Mouse (Mus musculus) CD4-positive helper T cell, adult 2 months (primary cell): ENCODE results near the gene Olfr1221.
"Not testable (repeated sequence)": the region's sequence is repeated elsewhere in the genome, so short reads cannot be mapped to it uniquely, and the experiment has no call there.

Experiments used
- DNase-seq: peaks from one replicate; pipeline ENCODE4 v3.0.0-alpha.2; 2012; ENCODE audit warnings: low read depth, missing footprints, low spot score

Olfr1221 gene

GRCm38 (mm10) chr2:89117183-89117582, at the start of gene Olfr1221:
Gene Olfr1221 (minus strand): TSS chr2:89117283.
- no peak for DNase-seq

- not testable (repeated sequence) for DNase-seq
Observed at GRCm38 (mm10) chr2:89164711-89165110, 47.6 kb upstream of the Olfr1221 start.

- not testable (repeated sequence) for DNase-seq
Observed at GRCm38 (mm10) chr2:89163991-89164390, 46.9 kb upstream of the Olfr1221 start, which contains the start of gene Olfr1224-ps1. Gene Olfr1224-ps1 (minus strand): TSS chr2:89164091.

- no peak for DNase-seq
Observed at GRCm38 (mm10) chr2:89151460-89151859, 34.4 kb upstream of the Olfr1221 start, which contains the start of gene Olfr1223. Gene Olfr1223 (minus strand): TSS chr2:89151560.

- no peak for DNase-seq
Observed at GRCm38 (mm10) chr2:89132954-89133353, 15.9 kb upstream of the Olfr1221 start, which contains the start of gene Olfr1222. Gene Olfr1222 (minus strand): TSS chr2:89133054.

GRCm38 (mm10) chr2:89106735-89107134, 10.3 kb downstream of the Olfr1221 start, which contains the start of gene Olfr1220:
Gene Olfr1220 (minus strand): TSS chr2:89106835.
- DNase-seq = no peak

GRCm38 (mm10) chr2:89105651-89106050, 11.4 kb downstream of the Olfr1221 start:
- no peak for DNase-seq

- no peak for DNase-seq
Observed at GRCm38 (mm10) chr2:89093848-89094247, 23.2 kb downstream of the Olfr1221 start.

- no peak for DNase-seq
Observed at GRCm38 (mm10) chr2:89083413-89083812, 33.7 kb downstream of the Olfr1221 start, which contains the start of gene Olfr1219. Gene Olfr1219 (minus strand): TSS chr2:89083513.

GRCm38 (mm10) chr2:89081487-89081886, 35.6 kb downstream of the Olfr1221 start:
- no peak for DNase-seq

- no peak for DNase-seq
Observed at GRCm38 (mm10) chr2:89061087-89061486, 56.0 kb downstream of the Olfr1221 start, which contains the start of gene Olfr1218. Gene Olfr1218 (minus strand): TSS chr2:89061187.
